In genomic region chr6:137716802-137717201, GRCm38 (mm10) we compare ENCODE assay signal across 22 mouse cellular contexts. TPM values are rescaled to one million over a fixed set of nuclear protein-coding genes. Genes with fewer than 3 reads are reported as not detected.
A peak's percentile ranks its signal among the peaks of the same experiment; 100 is the strongest.
DNase-seq lines count a peak whose midpoint lies in the region; ATAC-seq and TF ChIP-seq lines count a peak whose summit lies in the region.
"Had no signal": no experiment of that assay in that cellular context is flagged by ENCODE, and none has a peak within 500 bp of the region (broad histone marks: within the 10 kb centered on the region; RNA-seq: fewer than 3 reads in every experiment).

No protein-coding gene starts in this region.

- no peak overlapping the region for H3K4me2 ChIP-seq in intestine, embryonic 14.5 days (ENCODE audit: low read length)
- no peak overlapping the region for H3K4me2 ChIP-seq in intestine, postnatal 0 days (replicated peaks; ENCODE audit: low read depth)
- no peak overlapping the region for H3K4me2 ChIP-seq in intestine, embryonic 15.5 days (replicated peaks)
- H3K4me2 ChIP-seq in liver, embryonic 13.5 days, result no peak overlapping the region
- H3K4me2 ChIP-seq in stomach, embryonic 15.5 days, result no peak overlapping the region
- H3K4me2 ChIP-seq: hindbrain, embryonic 14.5 days; liver, embryonic 15.5 days; midbrain, embryonic 15.5 days had no signal

- 36% methylated on average over 5 of the region's 5 CpGs for whole genome bisulfite sequencing in intestine, embryonic 14.5 days
- WGBS in intestine, postnatal 0 days, result 23% methylated on average over 5 of the region's 5 CpGs
- WGBS in intestine, embryonic 15.5 days, result 32% methylated on average over 5 of the region's 5 CpGs
- WGBS in liver, embryonic 13.5 days (ENCODE audit: insufficient replicate concordance), result 26% methylated on average over 5 of the region's 5 CpGs
- 33% methylated on average over 5 of the region's 5 CpGs for WGBS in stomach, embryonic 15.5 days

- no peaks in the 10 kb centered on the region for H3K36me3 ChIP-seq in intestine, embryonic 14.5 days (ENCODE audit: control insufficient read depth, insufficient read depth, low read length)
- no peaks in the 10 kb centered on the region for H3K36me3 ChIP-seq in intestine, postnatal 0 days (ENCODE audit: control insufficient read depth, insufficient read depth)
- no peaks in the 10 kb centered on the region for H3K36me3 ChIP-seq in intestine, embryonic 15.5 days
- no peaks in the 10 kb centered on the region for H3K36me3 ChIP-seq in liver, embryonic 13.5 days
- H3K36me3 ChIP-seq in stomach, embryonic 15.5 days, result no peaks in the 10 kb centered on the region
- H3K36me3 ChIP-seq: forebrain, embryonic 10.5 days; G1E; liver, embryonic 15.5 days; midbrain, embryonic 15.5 days had no signal

- no peaks in the 10 kb centered on the region for H3K9me3 ChIP-seq in intestine, embryonic 14.5 days (ENCODE audit: control insufficient read depth, low read length)
- H3K9me3 ChIP-seq in intestine, postnatal 0 days (ENCODE audit: control insufficient read depth), result no peaks in the 10 kb centered on the region
- H3K9me3 ChIP-seq in intestine, embryonic 15.5 days, result no peaks in the 10 kb centered on the region
- no peaks in the 10 kb centered on the region for H3K9me3 ChIP-seq in liver, embryonic 13.5 days (replicated peaks)
- H3K9me3 ChIP-seq in stomach, embryonic 15.5 days, result no peaks in the 10 kb centered on the region
- H3K9me3 ChIP-seq: forebrain, embryonic 10.5 days; liver, embryonic 15.5 days; midbrain, embryonic 15.5 days had no signal

- no peak overlapping the region for H3K4me3 ChIP-seq in intestine, embryonic 14.5 days (ENCODE audit: low read depth, low read length)
- no peak overlapping the region for H3K4me3 ChIP-seq in intestine, postnatal 0 days (ENCODE audit: low read depth, low read length)
- no peak overlapping the region for H3K4me3 ChIP-seq in intestine, embryonic 15.5 days (replicated peaks)
- no peak overlapping the region for H3K4me3 ChIP-seq in liver, embryonic 13.5 days (replicated peaks)
- H3K4me3 ChIP-seq in stomach, embryonic 15.5 days (replicated peaks), result no peak overlapping the region
- H3K4me3 ChIP-seq: forebrain, embryonic 10.5 days; liver, embryonic 15.5 days; midbrain, embryonic 15.5 days; myocyte had no signal

- no peak for TF ChIP-seq CTCF in intestine, postnatal 0 days (IDR thresholded peaks at IDR 0.05; ENCODE audit: low read depth)

- ATAC-seq in intestine, embryonic 14.5 days (replicated peaks; ENCODE audit: low FRiP score, low TSS enrichment, low read depth), result peak; percentile 45; the same call in 1 of the 2 replicates
- ATAC-seq in intestine, postnatal 0 days, result no peak
- peak; percentile 68 for ATAC-seq in intestine, embryonic 15.5 days
- ATAC-seq in liver, embryonic 13.5 days (ENCODE audit: low read depth), result peak; percentile 48; the same call in 1 of the 2 replicates
- peak; percentile 35; the same call in 1 of the 2 replicates for ATAC-seq in stomach, embryonic 15.5 days (ENCODE audit: insufficient read depth, low FRiP score, low read depth)
- ATAC-seq: midbrain, embryonic 15.5 days; Patski had no signal

- intact Hi-C loops in left cerebral cortex, postnatal 10 days (cut with DNase I), result no loop called here

- H3K9ac ChIP-seq in intestine, embryonic 14.5 days (ENCODE audit: low read length), result no peak overlapping the region
- no peak overlapping the region for H3K9ac ChIP-seq in intestine, postnatal 0 days (ENCODE audit: low read depth, low read length)
- no peak overlapping the region for H3K9ac ChIP-seq in intestine, embryonic 15.5 days
- no peak overlapping the region for H3K9ac ChIP-seq in liver, embryonic 13.5 days
- no peak overlapping the region for H3K9ac ChIP-seq in stomach, embryonic 15.5 days
- H3K9ac ChIP-seq: hindbrain, embryonic 14.5 days; liver, embryonic 15.5 days; midbrain, embryonic 15.5 days had no signal

- H3K27me3 ChIP-seq in intestine, embryonic 14.5 days (replicated peaks; ENCODE audit: control insufficient read depth, insufficient read depth, low read length), result no peaks in the 10 kb centered on the region
- H3K27me3 ChIP-seq in intestine, postnatal 0 days (replicated peaks; ENCODE audit: control insufficient read depth, insufficient read depth, low read length), result no peaks in the 10 kb centered on the region
- no peaks in the 10 kb centered on the region for H3K27me3 ChIP-seq in intestine, embryonic 15.5 days (replicated peaks)
- no peaks in the 10 kb centered on the region for H3K27me3 ChIP-seq in liver, embryonic 13.5 days
- no peaks in the 10 kb centered on the region for H3K27me3 ChIP-seq in stomach, embryonic 15.5 days (replicated peaks)
- H3K27me3 ChIP-seq: CH12.LX; liver, embryonic 15.5 days; midbrain, embryonic 15.5 days; Patski had no signal

- no peak for DNase-seq in intestine, embryonic 14.5 days (ENCODE audit: low spot score)
- no peak for DNase-seq in liver, embryonic 13.5 days
- DNase-seq in left cerebral cortex, postnatal 10 days (ENCODE audit: extremely low spot score in 1 of 2, low spot score in 2 of 2), result no peak
- DNase-seq in kidney, postnatal 25 days, result no peak
- DNase-seq: adrenal gland, postnatal 36 days; B cell, adult 2 months; cerebellum, adult 9-10 months; gastrocnemius, postnatal 36 days; heart, postnatal 36 days; kidney, adult 18-20 months; thymus, postnatal 14 days had no signal

- no peak overlapping the region for H3K27ac ChIP-seq in intestine, embryonic 14.5 days (ENCODE audit: low read depth)
- H3K27ac ChIP-seq in intestine, postnatal 0 days (ENCODE audit: low read depth, low read length), result no peak overlapping the region
- H3K27ac ChIP-seq in intestine, embryonic 15.5 days, result no peak overlapping the region
- H3K27ac ChIP-seq in liver, embryonic 13.5 days, result no peak overlapping the region
- H3K27ac ChIP-seq in stomach, embryonic 15.5 days, result no peak overlapping the region
- H3K27ac ChIP-seq: forebrain, embryonic 10.5 days; hindbrain, embryonic 14.5 days; liver, embryonic 15.5 days; midbrain, embryonic 15.5 days had no signal

- 0 out of 2 replicates have a peak, but pooled peaks cover 4% of the 10 kb centered on the region for H3K4me1 ChIP-seq in intestine, embryonic 14.5 days (replicated peaks; ENCODE audit: control insufficient read depth, insufficient read depth, low read length)
- no peaks in the 10 kb centered on the region for H3K4me1 ChIP-seq in intestine, postnatal 0 days (replicated peaks; ENCODE audit: control insufficient read depth, insufficient read depth, low read length)
- no peaks in the 10 kb centered on the region for H3K4me1 ChIP-seq in intestine, embryonic 15.5 days (replicated peaks)
- peaks cover 13% of the 10 kb centered on the region; the same call in 1 of the 2 replicates for H3K4me1 ChIP-seq in liver, embryonic 13.5 days (replicated peaks)
- no peaks in the 10 kb centered on the region for H3K4me1 ChIP-seq in stomach, embryonic 15.5 days
- H3K4me1 ChIP-seq: liver, embryonic 15.5 days had no signal

RNA-seq across cellular contexts. Expression of gene Strap, which starts 18.1 kb away (rescaled TPM):
- 154 and 165 TPM in 2 replicates for polyA plus RNA-seq in intestine, embryonic 14.5 days (2014; fragmentation: Nextera tagmentation; extraction: Ambion mirVana)
- polyA plus RNA-seq in intestine, postnatal 0 days (2015; fragmentation: Nextera tagmentation; extraction: Ambion mirVana), result 71.0 and 71.4 TPM in 2 replicates
- polyA plus RNA-seq in intestine, embryonic 15.5 days (2015; fragmentation: Nextera tagmentation; extraction: Ambion mirVana), result 131 and 147 TPM in 2 replicates
- polyA plus RNA-seq in liver, embryonic 13.5 days (2015; fragmentation: Nextera tagmentation; extraction: Ambion mirVana), result 109 and 133 TPM in 2 replicates
- polyA plus RNA-seq in stomach, embryonic 15.5 days (2015; fragmentation: Nextera tagmentation; extraction: Ambion mirVana), result 139 and 147 TPM in 2 replicates
- total RNA-seq in left cerebral cortex, postnatal 10 days (2021), result 100 to 1,000 TPM; 131 TPM

RNA-seq across cellular contexts. Expression of gene Dera, which starts 37.5 kb away (rescaled TPM):
- 63.8 and 67.1 TPM in 2 replicates for polyA plus RNA-seq in intestine, embryonic 14.5 days (2014; fragmentation: Nextera tagmentation; extraction: Ambion mirVana)
- polyA plus RNA-seq in intestine, postnatal 0 days (2015; fragmentation: Nextera tagmentation; extraction: Ambion mirVana), result 122 and 130 TPM in 2 replicates
- polyA plus RNA-seq in intestine, embryonic 15.5 days (2015; fragmentation: Nextera tagmentation; extraction: Ambion mirVana), result 93.9 and 98.6 TPM in 2 replicates
- polyA plus RNA-seq in liver, embryonic 13.5 days (2015; fragmentation: Nextera tagmentation; extraction: Ambion mirVana), result 53.1 and 60.9 TPM in 2 replicates
- polyA plus RNA-seq in stomach, embryonic 15.5 days (2015; fragmentation: Nextera tagmentation; extraction: Ambion mirVana), result 62.2 and 72.9 TPM in 2 replicates
- 10 to 100 TPM; 10.9 to 13.7 TPM for total RNA-seq in left cerebral cortex, postnatal 10 days (2021)
